Mouse (Mus musculus): ENCODE results near the gene Gtf2i.

Gene Gtf2i

GRCm38 (mm10) chr5:134275021-134275420, 39.5 kb downstream of the Gtf2i start:
- DNase-seq: peak; percentile 93

GRCm38 (mm10) chr5:134273761-134274160, 40.8 kb downstream of the Gtf2i start:
- no peak for DNase-seq

- no peak for DNase-seq
These were observed 41.8 kb downstream of the Gtf2i start for GRCm38 (mm10) chr5:134272761-134273160.

- DNase-seq: peak; percentile 85
These were observed 43.1 kb downstream of the Gtf2i start for GRCm38 (mm10) chr5:134271421-134271820.

GRCm38 (mm10) chr5:134270566-134270965, 44.0 kb downstream of the Gtf2i start:
- DNase-seq: no peak

GRCm38 (mm10) chr5:134269751-134270150, 44.8 kb downstream of the Gtf2i start:
- DNase-seq: no peak

- DNase-seq: no peak
These were observed 45.8 kb downstream of the Gtf2i start for GRCm38 (mm10) chr5:134268751-134269150.

GRCm38 (mm10) chr5:134266404-134266803, 48.2 kb downstream of the Gtf2i start:
- peak; percentile 88 for DNase-seq

GRCm38 (mm10) chr5:134265890-134266289, 48.7 kb downstream of the Gtf2i start:
- no peak for DNase-seq

- peak; percentile 82 for DNase-seq
These were observed 54.4 kb downstream of the Gtf2i start for GRCm38 (mm10) chr5:134260001-134260636.

GRCm38 (mm10) chr5:134258934-134259333, 55.6 kb downstream of the Gtf2i start:
- no peak for DNase-seq

GRCm38 (mm10) chr5:134258395-134258794, 56.2 kb downstream of the Gtf2i start:
- DNase-seq: peak; percentile 77

- peak; percentile 79 for DNase-seq
These were observed 57.1 kb downstream of the Gtf2i start for GRCm38 (mm10) chr5:134257349-134258031.

GRCm38 (mm10) chr5:134255294-134255693, 59.3 kb downstream of the Gtf2i start:
- DNase-seq: peak; percentile 85

- DNase-seq: peak; percentile 76
These were observed 60.8 kb downstream of the Gtf2i start for GRCm38 (mm10) chr5:134253806-134254205.

GRCm38 (mm10) chr5:134251083-134251482, 63.5 kb downstream of the Gtf2i start:
- DNase-seq: no peak

- no peak for DNase-seq
These were observed 64.0 kb downstream of the Gtf2i start for GRCm38 (mm10) chr5:134250601-134251000.

GRCm38 (mm10) chr5:134249245-134249649, 65.3 kb downstream of the Gtf2i start:
- peak; percentile 70 for DNase-seq

- DNase-seq: peak; percentile 77
These were observed 65.8 kb downstream of the Gtf2i start for GRCm38 (mm10) chr5:134248608-134249244.

GRCm38 (mm10) chr5:134246146-134246545, 68.4 kb downstream of the Gtf2i start:
- peak; percentile 72 for DNase-seq

GRCm38 (mm10) chr5:134244890-134245289, 69.7 kb downstream of the Gtf2i start:
- peak; percentile 80 for DNase-seq

- peak; percentile 75 for DNase-seq
These were observed 70.7 kb downstream of the Gtf2i start for GRCm38 (mm10) chr5:134243661-134244436.

- DNase-seq: no peak
These were observed 72.7 kb downstream of the Gtf2i start for GRCm38 (mm10) chr5:134241831-134242230.

Measured in heart, adult 11 months (tissue).